Mouse (Mus musculus) neural tube, embryonic 11.5 days (tissue): ENCODE results near the gene Plxdc1. TPM values are rescaled to one million over a fixed set of nuclear protein-coding genes. Genes with fewer than 3 reads are reported as not detected.

Experiments used
- ATAC-seq: fragments of 200-750 bp; cut with Nextera tagmentation; 2 replicates; pipeline ENCODE4 v1.8.0; 2017; ENCODE audit warnings: moderate number of reproducible peaks, mild to moderate bottlenecking, moderate TSS enrichment, moderate library complexity; ENCODE audit not compliant: insufficient read depth, low FRiP score, low TSS enrichment
- DNase-seq: peaks from one replicate; pipeline ENCODE4 v3.0.0-alpha.2; 2015; ENCODE audit warnings: low spot score
- H3K27ac ChIP-seq: fragments of 300-500 bp; sonication (generic); 2 replicates; pipeline ENCODE4 v1.5.1; 2014; ENCODE audit warnings: low read depth, mild to moderate bottlenecking, low read length
- H3K27me3 ChIP-seq: fragments of 300-500 bp; sonication (generic); 2 replicates; pipeline ENCODE4 v1.6.1; 2014; ENCODE audit warnings: mild to moderate bottlenecking, low read length, mixed read lengths; ENCODE audit not compliant: control insufficient read depth, insufficient read depth
- H3K36me3 ChIP-seq: fragments of 300-500 bp; sonication (generic); 2 replicates; pipeline ENCODE4 v1.6.1; 2014; ENCODE audit warnings: mild to moderate bottlenecking, low read length, moderate library complexity, mixed read lengths; ENCODE audit not compliant: control insufficient read depth, insufficient read depth
- H3K4me1 ChIP-seq: fragments of 300-500 bp; sonication (generic); 2 replicates; pipeline ENCODE4 v1.6.1; 2014; ENCODE audit warnings: low read length, mixed read lengths; ENCODE audit not compliant: control insufficient read depth, insufficient read depth
- H3K4me2 ChIP-seq: fragments of 300-500 bp; sonication (generic); 2 replicates; pipeline ENCODE4 v1.6.1; 2014; ENCODE audit warnings: low read depth, mild to moderate bottlenecking, moderate library complexity
- H3K4me3 ChIP-seq: fragments of 300-500 bp; sonication (generic); 2 replicates; pipeline ENCODE4 v1.5.1; 2014; ENCODE audit warnings: low read depth, low read length
- H3K9ac ChIP-seq: fragments of 300-500 bp; sonication (generic); 2 replicates; pipeline ENCODE4 v1.6.1; 2014; ENCODE audit warnings: mild to moderate bottlenecking, low read length
- H3K9me3 ChIP-seq: fragments of 300-500 bp; sonication (generic); 2 replicates; pipeline ENCODE4 v1.6.1; 2016; ENCODE audit warnings: low read length; ENCODE audit not compliant: control insufficient read depth
- WGBS: fragments of 180-500 bp; shearing (Covaris S2); extraction: QIAGEN DNeasy Blood & Tissue Kit; methylation state at CpG from one replicate; pipeline ENCODE4 v1.1.7; 2014; 5-methylcytosine and 5-hydroxymethylcytosine counted together
- polyA plus RNA-seq: library from polyadenylated mRNA; unstranded; fragments of >200 nt; fragmentation: Nextera tagmentation; extraction: Ambion mirVana; gene quantifications from 2 replicates; pipeline ENCODE4 v1.2.1, GENCODE M21; 2014

Plxdc1 gene
- polyA plus RNA-seq, 1 experiment from 2014 or later, result not detected

- WGBS, result 31% methylated on average over 3 of the region's 3 CpGs
- Histone ChIP-seq H3K27ac (no peak overlapping the region), H3K36me3 (no peaks in the 10 kb centered on the region), H3K9me3 (no peaks in the 10 kb centered on the region), H3K4me2 (no peak overlapping the region), H3K4me3 (no peak overlapping the region), H3K9ac (no peak overlapping the region), H3K4me1 (no peaks in the 10 kb centered on the region), H3K27me3 (no peaks in the 10 kb centered on the region)
- DNase-seq (peak; percentile 63), ATAC-seq (no peak)
These were observed 49.5 kb downstream of the Plxdc1 start for GRCm38 (mm10) chr11:97936758-97937157.

DNA sequence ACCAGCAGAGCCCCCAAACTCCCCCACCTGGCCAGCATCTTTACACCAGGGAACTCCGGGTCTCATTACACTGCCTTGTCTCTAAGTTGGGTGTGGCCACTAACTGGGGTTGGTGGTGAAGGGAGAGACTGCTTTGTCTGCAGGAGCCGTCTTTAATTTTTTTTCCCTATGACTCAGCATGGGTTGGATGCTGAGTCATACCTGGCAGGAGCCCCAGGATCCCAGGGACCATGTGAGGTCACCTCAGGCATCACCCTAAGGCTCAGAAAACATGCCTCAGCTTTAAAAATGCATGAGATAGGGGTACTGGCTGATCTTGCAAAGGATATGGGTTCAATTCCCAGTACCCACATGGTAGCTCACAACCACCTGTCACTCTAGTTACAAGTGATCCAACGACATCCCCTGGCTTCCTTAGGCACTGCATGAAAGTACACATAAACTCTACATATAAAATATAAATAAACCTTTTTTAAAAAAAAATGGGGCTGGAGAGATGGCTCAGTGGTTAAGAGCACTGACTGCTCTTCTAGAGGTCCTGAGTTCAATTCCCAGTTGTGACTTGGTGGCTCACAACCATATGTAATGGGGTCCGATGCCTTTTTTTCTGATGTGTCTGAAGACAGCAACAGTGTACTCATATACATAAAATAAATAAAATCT lies 50.2 kb downstream of the Plxdc1 start:
- H3K36me3 ChIP-seq, result no peaks in the 10 kb centered on the region
- H3K4me3 ChIP-seq, result no peak overlapping the region
- H3K27me3 ChIP-seq, result no peaks in the 10 kb centered on the region
- no peaks in the 10 kb centered on the region for H3K4me1 ChIP-seq
- no peak overlapping the region for H3K4me2 ChIP-seq
- 65% methylated on average over 4 of the region's 4 CpGs for WGBS
- no peak for DNase-seq
- H3K27ac ChIP-seq, result no peak overlapping the region
- no peak for ATAC-seq
- H3K9ac ChIP-seq, result no peak overlapping the region
- H3K9me3 ChIP-seq, result no peaks in the 10 kb centered on the region

- ATAC-seq (no peak), DNase-seq (no peak)
- Histone ChIP-seq H3K27me3 (no peaks in the 10 kb centered on the region), H3K9ac (no peak overlapping the region), H3K36me3 (no peaks in the 10 kb centered on the region), H3K4me2 (no peak overlapping the region), H3K4me1 (no peaks in the 10 kb centered on the region), H3K9me3 (no peaks in the 10 kb centered on the region), H3K4me3 (no peak overlapping the region), H3K27ac (no peak overlapping the region)
- WGBS, result 76% methylated on average over 1 of the region's 1 CpGs
These were observed 52.7 kb downstream of the Plxdc1 start for GRCm38 (mm10) chr11:97933553-97933952.

DNA sequence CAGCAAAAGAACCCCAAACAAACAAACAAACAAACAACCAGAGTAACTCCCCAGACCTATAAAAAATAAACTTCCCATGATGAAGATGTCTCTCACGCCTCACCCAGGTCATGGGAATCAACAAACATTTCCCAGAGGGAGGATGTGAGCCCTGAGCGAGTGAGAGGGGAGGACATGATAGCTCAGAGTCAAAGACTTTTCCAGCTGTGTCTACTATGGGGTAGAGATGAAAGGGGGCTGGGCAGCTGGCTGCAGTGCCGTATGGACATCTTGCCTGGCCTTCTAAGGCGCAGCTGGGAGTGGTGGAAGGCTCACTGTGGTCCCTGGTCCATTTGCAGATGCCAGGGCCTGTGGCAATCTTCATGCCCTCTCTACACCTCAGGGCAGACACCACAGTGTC lies 57.3 kb downstream of the Plxdc1 start:
- WGBS, result 65% methylated on average over 4 of the region's 4 CpGs
- DNase-seq (no peak), ATAC-seq (no peak)
- Histone ChIP-seq H3K4me2 (no peak overlapping the region), H3K27ac (no peak overlapping the region), H3K9ac (no peak overlapping the region), H3K4me3 (no peak overlapping the region), H3K36me3 (no peaks in the 10 kb centered on the region), H3K9me3 (no peaks in the 10 kb centered on the region), H3K4me1 (no peaks in the 10 kb centered on the region), H3K27me3 (no peaks in the 10 kb centered on the region)

- H3K4me1 ChIP-seq, result no peaks in the 10 kb centered on the region
- H3K4me2 ChIP-seq, result no peak overlapping the region
- no peaks in the 10 kb centered on the region for H3K9me3 ChIP-seq
- no peak for ATAC-seq
- H3K36me3 ChIP-seq, result no peaks in the 10 kb centered on the region
- H3K27ac ChIP-seq, result no peak overlapping the region
- no peak for DNase-seq
- H3K4me3 ChIP-seq, result no peak overlapping the region
- no peaks in the 10 kb centered on the region for H3K27me3 ChIP-seq
- WGBS, result 91% methylated on average over 10 of the region's 10 CpGs
- H3K9ac ChIP-seq, result no peak overlapping the region
These were observed 62.0 kb downstream of the Plxdc1 start for GRCm38 (mm10) chr11:97924217-97924616.

DNA sequence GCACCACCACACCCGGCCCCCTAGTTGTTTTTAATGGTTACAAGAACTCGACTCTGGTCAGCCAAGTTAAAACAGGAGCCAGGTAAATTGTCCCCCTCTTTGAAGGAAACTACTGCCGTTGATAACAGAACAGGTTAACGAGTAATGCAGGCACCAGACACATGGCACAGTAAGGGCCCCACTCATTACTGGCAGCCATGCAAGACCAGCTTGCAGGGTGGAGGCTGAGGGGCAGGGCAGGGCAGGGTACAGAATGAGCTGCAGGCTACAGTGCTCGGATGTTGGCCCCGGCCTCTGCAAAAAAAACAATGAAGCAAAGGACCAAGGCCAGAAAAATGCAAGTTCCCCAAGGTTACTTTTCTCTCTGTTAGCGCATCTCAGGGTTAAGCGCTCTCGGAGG lies 62.6 kb downstream of the Plxdc1 start:
- Histone ChIP-seq H3K27ac (no peak overlapping the region), H3K4me2 (no peak overlapping the region), H3K36me3 (no peaks in the 10 kb centered on the region), H3K9me3 (no peaks in the 10 kb centered on the region), H3K4me1 (no peaks in the 10 kb centered on the region), H3K4me3 (no peak overlapping the region), H3K9ac (no peak overlapping the region), H3K27me3 (no peaks in the 10 kb centered on the region)
- WGBS, result 79% methylated on average over 9 of the region's 9 CpGs
- ATAC-seq (no peak), DNase-seq (no peak)

- 89% methylated on average over 6 of the region's 6 CpGs for WGBS
- ATAC-seq, result no peak
- no peak overlapping the region for H3K4me3 ChIP-seq
- no peak overlapping the region for H3K27ac ChIP-seq
- no peaks in the 10 kb centered on the region for H3K36me3 ChIP-seq
- no peak overlapping the region for H3K4me2 ChIP-seq
- H3K9ac ChIP-seq, result no peak overlapping the region
- H3K4me1 ChIP-seq, result no peaks in the 10 kb centered on the region
- no peaks in the 10 kb centered on the region for H3K27me3 ChIP-seq
- H3K9me3 ChIP-seq, result no peaks in the 10 kb centered on the region
- no peak for DNase-seq
These were observed 70.2 kb downstream of the Plxdc1 start for GRCm38 (mm10) chr11:97915974-97916503.

DNA sequence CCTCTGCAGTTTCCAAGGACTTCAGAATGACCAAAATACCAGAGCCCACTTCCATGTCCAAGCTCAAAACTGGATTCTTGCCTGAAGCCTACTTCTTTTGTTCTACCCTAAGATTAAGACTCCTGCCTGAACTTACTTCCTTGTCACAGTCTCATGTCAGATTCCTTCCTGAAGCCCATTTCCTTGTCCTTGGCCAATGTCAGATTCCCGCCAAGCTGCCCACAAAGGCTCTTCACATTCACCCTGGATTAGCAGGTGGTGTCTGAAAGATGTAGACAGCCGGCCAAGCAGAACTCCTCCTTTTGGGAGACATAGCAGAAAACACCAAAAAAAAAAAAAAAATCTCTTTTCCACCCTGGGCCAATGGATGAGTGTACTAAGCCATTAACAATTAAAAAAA lies 70.8 kb downstream of the Plxdc1 start:
- 90% methylated on average over 2 of the region's 2 CpGs for WGBS
- H3K36me3 ChIP-seq, result no peaks in the 10 kb centered on the region
- no peak for DNase-seq
- H3K27ac ChIP-seq, result no peak overlapping the region
- H3K9ac ChIP-seq, result no peak overlapping the region
- H3K4me1 ChIP-seq, result no peaks in the 10 kb centered on the region
- H3K4me2 ChIP-seq, result no peak overlapping the region
- no peak overlapping the region for H3K4me3 ChIP-seq
- H3K27me3 ChIP-seq, result no peaks in the 10 kb centered on the region
- no peaks in the 10 kb centered on the region for H3K9me3 ChIP-seq
- ATAC-seq, result no peak

GRCm38 (mm10) chr11:97913111-97913510 lies 73.1 kb downstream of the Plxdc1 start:
- no peak overlapping the region for H3K9ac ChIP-seq
- H3K4me1 ChIP-seq, result no peaks in the 10 kb centered on the region
- no peak for ATAC-seq
- no peak overlapping the region for H3K27ac ChIP-seq
- no peaks in the 10 kb centered on the region for H3K9me3 ChIP-seq
- 89% methylated on average over 14 of the region's 14 CpGs for whole genome bisulfite sequencing
- no peak for DNase-seq
- H3K4me2 ChIP-seq, result no peak overlapping the region
- no peak overlapping the region for H3K4me3 ChIP-seq
- H3K36me3 ChIP-seq, result no peaks in the 10 kb centered on the region
- no peaks in the 10 kb centered on the region for H3K27me3 ChIP-seq
